Mouse (Mus musculus): ENCODE data around the gene Phf21a.

GRCm38 (mm10) chr2:92367383-92368029 lies 274.6 kb downstream of the Phf21a start:
- TF ChIP-seq CTCF (IDR thresholded peaks at IDR 0.05; ENCODE audit: control insufficient read depth, insufficient read depth, low read length) (no peak), POLR2A (IDR thresholded peaks at IDR 0.05; ENCODE audit: borderline replicate concordance, control insufficient read depth, low read depth, low read length) (no peak)

Data from bone marrow, adult 2 months (tissue).